ENCODE assay signal across 25 mouse cellular contexts in the genomic region with DNA sequence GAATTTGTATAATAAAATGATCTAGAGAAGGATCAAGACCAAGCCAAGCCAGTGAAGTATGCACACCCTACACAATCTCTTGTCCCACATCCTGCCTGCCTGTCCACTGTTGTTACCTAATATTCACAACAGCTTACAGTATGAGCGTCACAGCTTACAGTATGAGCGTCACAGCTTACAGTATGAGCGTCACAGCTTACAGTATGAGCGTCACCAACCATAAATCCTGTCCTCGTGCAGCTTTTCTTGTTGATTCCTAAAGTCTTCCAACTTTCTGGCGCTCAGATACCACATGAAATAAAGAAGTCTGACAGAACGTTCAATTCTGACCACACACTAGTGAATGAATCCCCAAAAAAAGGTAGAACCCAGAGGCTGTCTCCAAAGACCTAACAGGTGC. TPM values are rescaled to one million over a fixed set of nuclear protein-coding genes. Genes with fewer than 3 reads are reported as not detected.
DNase-seq lines count a peak whose midpoint lies in the region; ATAC-seq and TF ChIP-seq lines count a peak whose summit lies in the region.
"Had no signal": no experiment of that assay in that cellular context is flagged by ENCODE, and none has a peak within 500 bp of the region (broad histone marks: within the 10 kb centered on the region; RNA-seq: fewer than 3 reads in every experiment).

No protein-coding gene starts in this region.

- H3K36me3 ChIP-seq in small intestine, adult 2 months (ENCODE audit: control insufficient read depth, insufficient read depth, low read length) = peaks cover 31% of the 10 kb centered on the region

- DNase-seq in CD4-positive, CD25-positive, alpha-beta regulatory T cell, adult 2 months (ENCODE audit: low read depth, low spot score) = peak; percentile 73
- peak; percentile 53 for DNase-seq in T-cell, adult 2 months (ENCODE audit: low spot score)
- no peak for DNase-seq in gastrocnemius, postnatal 4 days (ENCODE audit: low spot score in 2 of 2)
- no peak for DNase-seq in neural tube, embryonic 10.5 days (ENCODE audit: extremely low spot score, low spot score)
- DNase-seq in urinary bladder, postnatal 4 days (ENCODE audit: low spot score in 2 of 2) = no peak
- DNase-seq: adrenal gland, postnatal 10 days; cerebellum, adult 11 months; cerebellum, adult 8-10 months; cerebellum, postnatal 14 days; embryo, embryonic 11 days; heart, postnatal 36 days had no signal

- H3K27me3 ChIP-seq in small intestine, adult 2 months (ENCODE audit: control insufficient read depth, insufficient read depth, low read length) = no peaks in the 10 kb centered on the region
- H3K27me3 ChIP-seq: embryonic facial prominence, embryonic 15.5 days; heart, embryonic 13.5 days; intestine, embryonic 15.5 days had no signal

- WGBS in small intestine, adult 2 months = 88% methylated on average over 7 of the region's 7 CpGs

- no peak for TF ChIP-seq POLR2A in small intestine, adult 2 months (IDR thresholded peaks at IDR 0.05; ENCODE audit: low read depth, low read length)

- ATAC-seq in inflammation-experienced regulatory T-cells, adult 6 months = peak; percentile 40
- ATAC-seq: forebrain, embryonic 14.5 days; hindbrain, embryonic 16.5 days; intestine, embryonic 15.5 days had no signal

- H3K27ac ChIP-seq in small intestine, adult 2 months (ENCODE audit: insufficient read depth, low read depth, low read length) = peak overlapping the region; percentile 14; the same call in 1 of the 2 replicates
- H3K27ac ChIP-seq: embryonic facial prominence, embryonic 15.5 days; forebrain, embryonic 10.5 days; heart, embryonic 13.5 days; intestine, embryonic 15.5 days had no signal

- H3K4me1 ChIP-seq in small intestine, adult 2 months (ENCODE audit: control insufficient read depth, insufficient read depth, insufficient read length, low read length) = peaks cover 4% of the 10 kb centered on the region
- H3K4me1 ChIP-seq: embryonic facial prominence, embryonic 15.5 days; forebrain, embryonic 10.5 days; intestine, embryonic 15.5 days had no signal

- H3K4me3 ChIP-seq in small intestine, adult 2 months (ENCODE audit: low read depth, low read length) = no peak overlapping the region
- H3K4me3 ChIP-seq: embryonic facial prominence, embryonic 15.5 days; erythroblast, embryonic 14.5 days; forebrain, embryonic 10.5 days; heart, embryonic 13.5 days; intestine, embryonic 15.5 days had no signal

- TF ChIP-seq CTCF in small intestine, adult 2 months (IDR thresholded peaks at IDR 0.05; ENCODE audit: extremely low read depth, insufficient read length, insufficient replicate concordance, low read depth, low read length) = no peak

RNA-seq across cellular contexts. Expression of gene Crbn, which starts 6.8 kb away (rescaled TPM):
- polyA plus RNA-seq in inflammation-experienced regulatory T-cells, adult 6 months (2017; shearing (Covaris generic)) = 100 to 1,000 TPM; 182 to 240 (median 202) TPM
- polyA plus RNA-seq in small intestine, adult 2 months (2012; rRNA removed) = 2.1 and 3.8 TPM in 2 replicates
- total RNA-seq in gastrocnemius, postnatal 4 days (2021) = 10 to 100 TPM; 36.7 to 40.1 TPM

RNA-seq across cellular contexts. Expression of gene Trnt1, which starts 24.2 kb away (rescaled TPM):
- 100 to 1,000 TPM in 1 of 3 experiments, 10 to 100 TPM in 2; 94.0 to 106 (median 99.2) TPM for polyA plus RNA-seq in inflammation-experienced regulatory T-cells, adult 6 months (2017; shearing (Covaris generic))
- polyA plus RNA-seq in small intestine, adult 2 months (2012; rRNA removed) = 0.42 and 2.0 TPM in 2 replicates
- total RNA-seq in gastrocnemius, postnatal 4 days (2021) = 10 to 100 TPM; 36.7 to 39.7 TPM

RNA-seq across cellular contexts. Expression of gene Il5ra, which starts 44.3 kb away (rescaled TPM):
- under 1 TPM in 1 of 3 experiments, not detected in 2; 0.24 TPM for polyA plus RNA-seq in inflammation-experienced regulatory T-cells, adult 6 months (2017; shearing (Covaris generic))
- polyA plus RNA-seq in small intestine, adult 2 months (2012; rRNA removed) = 0.03 and 0.04 TPM in 2 replicates
- under 1 TPM in 1 of 2 experiments, not detected in 1; 0.12 TPM for total RNA-seq in gastrocnemius, postnatal 4 days (2021)
- total RNA-seq: adrenal gland, postnatal 4 days; gastrocnemius, adult 8-10 months had no signal
- polyA plus RNA-seq: embryonic facial prominence, embryonic 11.5 days; erythroblast, embryonic 14.5 days; forebrain, embryonic 10.5 days; forebrain, embryonic 14.5 days; heart, embryonic 13.5 days; heart, postnatal 0 days; hindbrain, embryonic 11.5 days; hindbrain, embryonic 16.5 days; intestine, embryonic 15.5 days had no signal

Comparison
In these comparisons a context has a peak if more than half of its experiments do, and no peak if none do; other contexts are left out.
1. DNase-seq: peak in CD4-positive, CD25-positive, alpha-beta regulatory T cell, adult 2 months (single experiment) and T-cell, adult 2 months (single experiment); none in gastrocnemius, postnatal 4 days (0 of 2), neural tube, embryonic 10.5 days (single experiment) and urinary bladder, postnatal 4 days (0 of 2).
2. RNA of gene Crbn, which starts 6.8 kb away (polyA plus RNA-seq): 182 to 240 TPM in inflammation-experienced regulatory T-cells, adult 6 months; 2.1 to 3.8 TPM in small intestine, adult 2 months; every median in the first group is over 10 times any median in the second.
3. RNA of gene Trnt1, which starts 24.2 kb away (polyA plus RNA-seq): 94.0 to 106 TPM in inflammation-experienced regulatory T-cells, adult 6 months; 0.42 to 2.0 TPM in small intestine, adult 2 months; every median in the first group is over 10 times any median in the second.